Mouse (Mus musculus) MEL (cell line): ENCODE results near the gene Nap1l5.
A peak's percentile ranks its signal among the peaks of the same experiment; 100 is the strongest.

Experiments
- CTCF ChIP-seq, 3 experiments: IDR thresholded peaks in 2 of 3; conservative IDR thresholded peaks in 1 of 3; 2 replicates each; pipeline ENCODE4 v1.5.1; 2011 to 2012; ENCODE audit warnings: low read length in 3 of 3, low read depth in 2 of 3, mild to moderate bottlenecking in 2 of 3, improper control_type of control experiment in 1 of 3, inconsistent platforms in 1 of 3, mixed read lengths in 1 of 3, moderate library complexity in 1 of 3; ENCODE audit not compliant: control insufficient read depth in 1 of 3, insufficient read depth in 1 of 3, poor library complexity in 1 of 3, severe bottlenecking in 1 of 3
- ELF1 ChIP-seq: IDR thresholded peaks from 2 replicates; pipeline ENCODE4 v1.6.1; 2014; ENCODE audit warnings: low read depth, mild to moderate bottlenecking, inconsistent platforms, low read length, improper control_type of control experiment, moderate library complexity
- EP300 ChIP-seq, 2 experiments: IDR thresholded peaks; 2 replicates each; pipeline ENCODE4 v1.6.1; 2011; ENCODE audit warnings: improper control_type of control experiment in 2 of 2, low read length in 2 of 2, low read depth in 1 of 2, mild to moderate bottlenecking in 1 of 2
- HCFC1 ChIP-seq: IDR thresholded peaks from 2 replicates; pipeline ENCODE4 v1.6.1; 2012; ENCODE audit warnings: low read depth, mild to moderate bottlenecking, inconsistent platforms, low read length, improper control_type of control experiment, moderate library complexity
- MAX ChIP-seq: IDR thresholded peaks from 2 replicates; pipeline ENCODE4 v1.6.1; 2011; ENCODE audit warnings: low read length, improper control_type of control experiment
- MAZ ChIP-seq: IDR thresholded peaks from 2 replicates; pipeline ENCODE4 v1.6.1; 2012; ENCODE audit warnings: low read depth, mild to moderate bottlenecking, inconsistent platforms, low read length, improper control_type of control experiment
- MEF2A ChIP-seq: IDR thresholded peaks from 2 replicates; pipeline ENCODE4 v1.6.1; 2014; ENCODE audit warnings: low read depth, mild to moderate bottlenecking, inconsistent platforms, low read length, improper control_type of control experiment; ENCODE audit not compliant: poor library complexity, insufficient replicate concordance, severe bottlenecking; ENCODE audit errors: extremely low read depth
- MXI1 ChIP-seq: IDR thresholded peaks from 2 replicates; pipeline ENCODE4 v1.6.1; 2011; ENCODE audit warnings: mild to moderate bottlenecking, low read depth, low read length, improper control_type of control experiment
- MYC ChIP-seq: IDR thresholded peaks from 2 replicates; pipeline ENCODE4 v1.6.1; 2011; ENCODE audit warnings: low read depth, mild to moderate bottlenecking, low read length, improper control_type of control experiment, moderate library complexity
- POLR2A ChIP-seq, 2 experiments: IDR thresholded peaks; 2 replicates each; pipeline ENCODE4 v1.6.1; 2011 to 2012; ENCODE audit warnings: low read length in 2 of 2, mild to moderate bottlenecking in 2 of 2, control low read depth in 1 of 2, improper control_type of control experiment in 1 of 2, low read depth in 1 of 2, moderate library complexity in 1 of 2; ENCODE audit not compliant: control insufficient read depth in 1 of 2, insufficient read depth in 1 of 2, poor library complexity in 1 of 2
- TCF12 ChIP-seq: IDR thresholded peaks from 2 replicates; pipeline ENCODE4 v1.6.1; 2014; ENCODE audit warnings: low read depth, mild to moderate bottlenecking, inconsistent platforms, low read length, improper control_type of control experiment, moderate library complexity

DNA sequence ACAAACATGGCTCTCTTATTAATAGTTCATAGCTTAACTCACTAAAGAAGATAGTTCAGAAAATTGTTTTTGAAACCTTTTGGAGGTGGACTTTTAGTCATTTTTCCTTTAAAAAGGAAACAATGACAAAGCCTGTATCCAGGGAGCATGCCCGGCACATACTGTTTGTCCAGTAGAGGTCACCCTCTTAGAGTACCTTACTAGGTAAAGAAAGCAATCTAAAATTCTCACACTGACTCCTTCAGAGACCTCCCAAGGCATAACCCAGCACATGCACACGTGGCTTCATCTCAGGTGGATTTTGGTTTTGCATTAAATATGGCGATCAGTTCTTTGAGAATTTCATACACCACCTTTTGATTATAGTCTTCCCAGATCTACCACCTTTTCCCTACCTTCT is 14.7 kb upstream of the Nap1l5 start:
- no peak for TF ChIP-seq EP300 (IDR thresholded peaks at IDR 0.05; ENCODE audit: low read depth in 1 of 2, low read length in 2 of 2)
- TF ChIP-seq MEF2A, result no peak
- TF ChIP-seq POLR2A (IDR thresholded peaks at IDR 0.05; ENCODE audit: control insufficient read depth in 1 of 2, insufficient read depth in 1 of 2, low read depth in 1 of 2, low read length in 2 of 2, poor library complexity in 1 of 2), result no peak
- no peak for TF ChIP-seq MAX
- TF ChIP-seq TCF12, result no peak
- TF ChIP-seq CTCF (IDR thresholded peaks at IDR 0.05 in 2 of 3, conservative IDR thresholded peaks at IDR 0.05 in 1 of 3; ENCODE audit: control insufficient read depth in 1 of 3, insufficient read depth in 1 of 3, low read depth in 2 of 3, low read length in 3 of 3, poor library complexity in 1 of 3, severe bottlenecking in 1 of 3), result peak in 2 of 3 experiments; percentile 12 to 40; a peak in 3 of 6 replicates
- no peak for TF ChIP-seq HCFC1
- no peak for TF ChIP-seq MAZ
- no peak for TF ChIP-seq MXI1
- no peak for TF ChIP-seq ELF1
- no peak for TF ChIP-seq MYC
